Mouse (Mus musculus) heart, adult 2 months (tissue): ENCODE measurements around the gene Polr1b. TPM values are rescaled to one million over a fixed set of nuclear protein-coding genes. Genes with fewer than 3 reads are reported as not detected.

ENCODE experiments used
- DNase-seq, 2 experiments: peaks; one replicate each; pipeline ENCODE4 v3.0.0; 2021
- H3K27ac ChIP-seq: fragments of 200-600 bp; 2 replicates; pipeline ENCODE4 v1.8.1; 2022
- H3K27me3 ChIP-seq: fragments of 200-500 bp; 2 replicates; pipeline ENCODE4 v1.6.1; 2012; ENCODE audit warnings: mild to moderate bottlenecking, low read length, inconsistent platforms, mixed read lengths; ENCODE audit not compliant: control insufficient read depth, insufficient read depth
- H3K36me3 ChIP-seq: fragments of 200-500 bp; 2 replicates; pipeline ENCODE4 v1.6.1; 2012; ENCODE audit warnings: low read length, inconsistent platforms; ENCODE audit not compliant: control insufficient read depth, insufficient read depth
- H3K4me1 ChIP-seq: fragments of 200-500 bp; 2 replicates; pipeline ENCODE4 v1.6.1; 2011; ENCODE audit warnings: low read length; ENCODE audit not compliant: control insufficient read depth, insufficient read depth
- H3K4me3 ChIP-seq: fragments of 200-600 bp; 2 replicates; pipeline ENCODE4 v1.8.1; 2022
- H3K79me2 ChIP-seq: fragments of 200-500 bp; replicated peaks from 2 replicates; pipeline ENCODE4 v1.6.1; 2012; ENCODE audit warnings: mild to moderate bottlenecking, inconsistent platforms, low read length, moderate library complexity, mixed read lengths; ENCODE audit not compliant: control insufficient read depth, insufficient read depth
- H3K9ac ChIP-seq: fragments of 200-500 bp; 2 replicates; pipeline ENCODE4 v1.6.1; 2012; ENCODE audit warnings: low read depth, mild to moderate bottlenecking, control low read depth, inconsistent platforms, low read length, mixed read lengths
- CTCF ChIP-seq: fragments of 200-600 bp; IDR thresholded peaks from 2 replicates; pipeline ENCODE4 v1.8.1; 2022; ENCODE audit warnings: antibody characterized with exemption, mild to moderate bottlenecking, moderate library complexity
- EP300 ChIP-seq: fragments of 200-500 bp; IDR thresholded peaks from 2 replicates; pipeline ENCODE4 v1.6.1; 2011; ENCODE audit warnings: low read depth, low read length, control low read depth; ENCODE audit not compliant: insufficient read depth
- POLR2A ChIP-seq: fragments of 200-500 bp; IDR thresholded peaks from 2 replicates; pipeline ENCODE4 v1.6.1; 2011; ENCODE audit warnings: mild to moderate bottlenecking, low read depth, low read length, control low read depth; ENCODE audit not compliant: insufficient read depth
- WGBS: fragments of 180-500 bp; shearing (Covaris S2); methylation state at CpG from one replicate; pipeline ENCODE4 v1.1.7; 2018; 5-methylcytosine and 5-hydroxymethylcytosine counted together
- intact Hi-C: fragments of 180-260 bp; cut with DNase I; formaldehyde crosslinking; loops from one replicate; pipeline ENCODE4 v1.15.1; 2025
- long read RNA-seq: library from polyadenylated mRNA; stranded (forward); transcript quantifications from one replicate; pipeline ENCODE4 v2.0.0, GENCODE M21; 2021
- polyA plus RNA-seq: library from polyadenylated mRNA; depleted of rRNA; stranded (reverse); fragments of >200 nt; gene quantifications from 2 replicates; pipeline ENCODE4 v1.2.3, GENCODE M21; 2012; rRNA removed
- total RNA-seq, 2 experiments: library from RNA; stranded (reverse); gene quantifications; 2 replicates each; pipeline ENCODE4 v1.2.3; 2021

Polr1b gene
- total RNA-seq (10 to 100 TPM; 10.6 to 10.7 TPM), polyA plus RNA-seq (10.2 and 14.2 TPM in 2 replicates)
- long read RNA-seq, transcript Polr1b-202 (15 exons, 3,998 nt), result major isoform, 10 of 13 reads
- long read RNA-seq, partial matches to known transcripts, result 2 of 13 reads
- long read RNA-seq, other reads (novel, unspliced or antisense), result 1 of 13 reads

- peak; percentile 56; the same call in 1 of the 2 replicates for TF ChIP-seq EP300
- TF ChIP-seq POLR2A, result peak; percentile 79
- no peak for TF ChIP-seq CTCF
- WGBS, result under 1% methylated on average over 35 of the region's 35 CpGs
- peak within 1 kb of the TSS; percentile 89 for H3K9ac ChIP-seq
- H3K4me1 ChIP-seq, result no peaks in the 10 kb centered on the region
- DNase-seq, result peak; percentile 92 to 93
- intact Hi-C loops, result loop anchor here (1.0 kb wide), 1 partner anchor 28 kb away; the partner anchor contains the start of gene Chchd5
- peak within 1 kb of the TSS; percentile 50 for H3K27ac ChIP-seq
- peak within 1 kb of the TSS; percentile 94 for H3K4me3 ChIP-seq
- H3K36me3 ChIP-seq, result no peaks in the 10 kb centered on the region
- no peaks in the 10 kb centered on the region; the same call in 1 of the 2 replicates for H3K79me2 ChIP-seq
- H3K27me3 ChIP-seq, result no peaks in the 10 kb centered on the region
Measured at GRCm38 (mm10) chr2:129100784-129101310, at the start of gene Polr1b. Gene Polr1b, plus strand, starts transcription at chr2:129100995.

GRCm38 (mm10) chr2:129052451-129052983, 48.3 kb upstream of the Polr1b start:
- no peaks in the 10 kb centered on the region for H3K36me3 ChIP-seq
- no peak overlapping the region for H3K4me3 ChIP-seq
- no peak for DNase-seq
- no peaks in the 10 kb centered on the region for H3K79me2 ChIP-seq
- TF ChIP-seq POLR2A (no peak), CTCF (no peak), EP300 (no peak)
- no peaks in the 10 kb centered on the region for H3K4me1 ChIP-seq
- no peak overlapping the region for H3K9ac ChIP-seq
- intact Hi-C loops, result no loop called here
- H3K27ac ChIP-seq, result no peak overlapping the region
- H3K27me3 ChIP-seq, result no peaks in the 10 kb centered on the region
- WGBS, result 41% methylated on average over 4 of the region's 4 CpGs

- WGBS, result 86% methylated on average over 6 of the region's 6 CpGs
- no peak overlapping the region for H3K9ac ChIP-seq
- intact Hi-C loops, result no loop called here
- H3K27me3 ChIP-seq, result no peaks in the 10 kb centered on the region
- DNase-seq, result no peak
- no peak overlapping the region for H3K4me3 ChIP-seq
- no peaks in the 10 kb centered on the region for H3K36me3 ChIP-seq
- no peaks in the 10 kb centered on the region for H3K79me2 ChIP-seq
- no peaks in the 10 kb centered on the region for H3K4me1 ChIP-seq
- H3K27ac ChIP-seq, result no peak overlapping the region
- TF ChIP-seq CTCF (no peak), EP300 (no peak), POLR2A (no peak)
Measured at GRCm38 (mm10) chr2:129055741-129056140, 45.1 kb upstream of the Polr1b start.

GRCm38 (mm10) chr2:129056597-129056996, 44.2 kb upstream of the Polr1b start:
- intact Hi-C loops, result no loop called here
- no peak overlapping the region for H3K9ac ChIP-seq
- 49% methylated on average over 9 of the region's 9 CpGs for WGBS
- no peak overlapping the region for H3K27ac ChIP-seq
- no peaks in the 10 kb centered on the region for H3K27me3 ChIP-seq
- no peak for TF ChIP-seq POLR2A
- no peak for TF ChIP-seq EP300
- peak; percentile 70 for TF ChIP-seq CTCF
- no peaks in the 10 kb centered on the region for H3K36me3 ChIP-seq
- H3K4me3 ChIP-seq, result no peak overlapping the region
- H3K4me1 ChIP-seq, result no peaks in the 10 kb centered on the region
- H3K79me2 ChIP-seq, result no peaks in the 10 kb centered on the region
- DNase-seq, result peak in 1 of 2 experiments; percentile 35

- H3K79me2 ChIP-seq, result no peaks in the 10 kb centered on the region
- H3K27ac ChIP-seq, result no peak overlapping the region
- no peaks in the 10 kb centered on the region for H3K27me3 ChIP-seq
- WGBS, result 95% methylated on average over 8 of the region's 8 CpGs
- no peaks in the 10 kb centered on the region for H3K4me1 ChIP-seq
- intact Hi-C loops, result no loop called here
- DNase-seq, result no peak
- H3K9ac ChIP-seq, result no peak overlapping the region
- TF ChIP-seq POLR2A (no peak), EP300 (no peak), CTCF (no peak)
- H3K4me3 ChIP-seq, result no peak overlapping the region
- no peaks in the 10 kb centered on the region for H3K36me3 ChIP-seq
Measured at GRCm38 (mm10) chr2:129057256-129057655, 43.5 kb upstream of the Polr1b start.

- intact Hi-C loops, result no loop called here
- H3K27me3 ChIP-seq, result no peaks in the 10 kb centered on the region
- no peaks in the 10 kb centered on the region for H3K79me2 ChIP-seq
- H3K27ac ChIP-seq, result no peak overlapping the region
- H3K4me1 ChIP-seq, result no peaks in the 10 kb centered on the region
- H3K9ac ChIP-seq, result no peak overlapping the region
- no peak for DNase-seq
- TF ChIP-seq CTCF (no peak), EP300 (no peak), POLR2A (no peak)
- WGBS, result 76% methylated on average over 6 of the region's 6 CpGs
- no peaks in the 10 kb centered on the region for H3K36me3 ChIP-seq
- no peak overlapping the region for H3K4me3 ChIP-seq
Measured at GRCm38 (mm10) chr2:129057920-129058361, 42.9 kb upstream of the Polr1b start.
